Mouse (Mus musculus): ENCODE data around the gene Nemp2. TPM values are rescaled to one million over a fixed set of nuclear protein-coding genes. Genes with fewer than 3 reads are reported as not detected.

Nemp2 gene
- polyA plus RNA-seq (2021), result 6.6 TPM

DNA sequence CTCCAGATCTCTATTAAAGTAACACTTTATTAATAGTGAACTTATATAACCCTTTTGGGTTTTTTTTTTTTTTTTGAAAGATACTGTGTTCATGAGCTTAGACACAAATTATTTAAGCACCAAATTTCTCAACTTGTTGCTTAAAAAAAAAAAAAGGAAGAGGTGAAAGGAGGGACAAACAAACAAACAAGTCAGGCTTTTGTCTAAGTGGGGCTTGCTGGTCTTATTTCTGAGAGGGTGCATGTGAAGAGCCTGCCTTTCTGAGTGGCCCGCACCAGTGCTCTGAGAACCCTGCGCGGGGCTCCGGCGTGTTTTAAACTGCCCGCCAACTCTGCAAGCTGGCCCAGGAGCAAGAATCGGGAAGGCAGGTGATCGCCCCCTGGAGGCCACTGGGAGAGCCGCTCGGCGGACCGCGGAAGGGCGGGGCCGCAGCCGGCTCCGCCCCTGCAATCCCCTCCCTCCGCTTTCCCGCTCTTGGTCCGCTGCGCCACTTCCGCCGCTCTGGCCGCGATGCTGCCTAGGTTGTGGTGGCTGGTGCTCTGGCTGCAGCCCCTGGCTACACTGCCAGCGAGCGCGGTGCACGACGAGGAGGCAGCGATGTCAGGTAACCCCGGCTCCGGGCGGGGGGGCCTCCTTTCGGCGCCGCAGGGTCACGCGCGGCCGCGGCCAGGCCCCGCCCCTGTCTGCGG is at the start of gene Nemp2:
Nemp2 (plus strand) TSS at position 456 of the 689 bp plus-strand sequence.
- ChIA-PET POLR2A (interaction anchor here (1.2 kb wide), 2 partner anchors 33 to 131 kb away, joined by 4 to 6 read pairs; no protein-coding TSS in a partner anchor), CTCF (interaction anchor here (1.0 to 2.4 kb wide), 8 partner anchors 9 to 483 kb away, joined by 3 to 8 read pairs (median 3); no protein-coding TSS in a partner anchor)
- H3K27me3 ChIP-seq, result no peaks in the 10 kb centered on the region
- DNase-seq (ENCODE audit: low read depth, low spot score) (no peak), ATAC-seq (peak; percentile 92)
- in situ Hi-C loops (cut with MboI; ENCODE audit: low pct_unique_long_range_greater_than_20kb), result loop anchor here (5.0 to 10.0 kb wide), 2 partner anchors 133 to 486 kb away; no protein-coding TSS in a partner anchor
- TF ChIP-seq CTCF (IDR thresholded peaks at IDR 0.05), result peak; percentile 100

DNA sequence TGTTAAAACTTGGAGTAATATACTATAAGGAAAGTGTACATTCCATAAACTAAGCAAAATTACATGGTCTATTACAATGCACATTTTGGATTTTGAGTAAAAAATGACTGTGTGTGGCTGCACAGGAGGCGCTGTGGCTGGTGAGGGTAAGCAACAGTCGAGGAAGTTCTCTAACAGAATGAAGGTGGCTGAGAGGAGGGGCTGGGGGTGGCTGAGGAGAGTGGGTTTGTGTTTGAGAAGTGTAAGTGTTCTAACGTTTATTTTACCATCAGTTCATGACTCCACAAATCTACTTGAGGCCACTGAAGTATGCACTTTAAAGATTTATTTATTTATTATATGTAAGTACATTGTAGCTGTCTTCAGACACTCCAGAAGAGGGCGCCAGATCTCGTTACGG is 48.8 kb upstream of the Nemp2 start:
- ChIA-PET POLR2A (no interaction called here), CTCF (interaction anchor here (1.1 kb wide), 1 partner anchor 14 kb away, joined by 3 read pairs; no protein-coding TSS in a partner anchor)
- ATAC-seq, result no peak

DNA sequence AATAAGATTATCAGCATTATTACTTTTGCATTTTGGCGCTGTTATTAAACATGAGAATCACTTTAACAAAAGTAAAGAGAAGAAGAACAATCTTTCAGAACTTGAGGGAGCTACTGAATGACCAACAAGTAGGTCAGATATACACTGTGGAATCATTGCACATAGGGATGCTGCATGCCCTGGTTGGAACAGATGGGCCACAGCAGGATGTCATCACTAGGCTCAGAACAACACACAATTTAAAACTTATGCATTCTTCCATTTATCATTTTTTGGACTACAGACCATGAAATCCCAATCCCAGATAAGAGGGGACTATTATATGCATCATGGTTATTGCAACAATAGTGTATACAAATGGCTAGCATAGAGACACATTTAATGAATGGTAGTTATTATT is 47.6 kb upstream of the Nemp2 start:
- ATAC-seq (no peak), DNase-seq (ENCODE audit: low read depth, low spot score) (no peak)
- CTCF ChIA-PET, result no interaction called here
- TF ChIP-seq CTCF (IDR thresholded peaks at IDR 0.05), result no peak
- POLR2A ChIA-PET, result no interaction called here
- in situ Hi-C loops (cut with MboI; ENCODE audit: low pct_unique_long_range_greater_than_20kb), result no loop called here
- no peaks in the 10 kb centered on the region for H3K27me3 ChIP-seq

More for the DNA sequence above, 48.8 kb upstream of the Nemp2 start:
- H3K27me3 ChIP-seq, result no peaks in the 10 kb centered on the region
- no peak for TF ChIP-seq CTCF (IDR thresholded peaks at IDR 0.05)
- no peak for DNase-seq (ENCODE audit: low read depth, low spot score)
- in situ Hi-C loops (cut with MboI; ENCODE audit: low pct_unique_long_range_greater_than_20kb), result no loop called here

DNA sequence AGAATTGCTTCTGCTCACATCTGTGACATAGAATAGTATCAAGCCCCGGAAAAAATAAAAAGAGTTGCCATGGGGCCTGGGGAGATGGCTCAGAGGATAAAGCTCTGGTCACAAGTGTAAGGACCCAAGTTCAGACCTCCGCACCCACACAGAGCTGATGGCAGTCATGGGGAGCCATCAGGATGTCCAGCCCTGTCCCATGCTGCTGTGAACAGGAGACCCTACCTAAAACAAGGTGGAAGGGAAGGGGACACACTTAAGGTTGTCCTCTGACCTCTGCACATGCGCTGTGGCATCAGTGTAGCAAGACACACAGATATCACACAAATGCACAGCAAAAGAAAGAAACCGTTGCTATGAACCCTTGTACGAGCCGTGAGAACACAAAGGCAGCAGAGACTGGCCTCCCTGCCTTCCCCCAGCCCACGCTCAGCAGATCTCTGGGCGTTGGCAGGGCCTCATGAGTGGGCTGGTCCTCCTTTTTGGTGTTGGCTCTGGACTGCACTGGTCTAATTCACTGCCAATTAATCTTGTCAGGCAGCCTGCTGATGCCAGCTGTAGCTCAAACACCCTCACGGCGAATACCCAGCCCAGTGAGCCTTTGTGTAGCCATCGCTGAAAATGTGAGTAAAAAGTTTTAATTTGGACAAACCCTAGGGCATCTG is 33.4 kb upstream of the Nemp2 start:
- peak; percentile 35 for ATAC-seq
- no peaks in the 10 kb centered on the region for H3K27me3 ChIP-seq
- in situ Hi-C loops (cut with MboI; ENCODE audit: low pct_unique_long_range_greater_than_20kb), result no loop called here
- ChIA-PET CTCF (interaction anchor here (0.7 kb wide), 2 partner anchors 72 to 291 kb away, joined by 3 read pairs; no protein-coding TSS in a partner anchor), POLR2A (interaction anchor here (1.0 kb wide), 1 partner anchor 33 kb away, joined by 4 read pairs; the partner anchor contains the start of gene Nemp2)
- DNase-seq (ENCODE audit: low read depth, low spot score), result no peak
- no peak for TF ChIP-seq CTCF (IDR thresholded peaks at IDR 0.05)

DNA sequence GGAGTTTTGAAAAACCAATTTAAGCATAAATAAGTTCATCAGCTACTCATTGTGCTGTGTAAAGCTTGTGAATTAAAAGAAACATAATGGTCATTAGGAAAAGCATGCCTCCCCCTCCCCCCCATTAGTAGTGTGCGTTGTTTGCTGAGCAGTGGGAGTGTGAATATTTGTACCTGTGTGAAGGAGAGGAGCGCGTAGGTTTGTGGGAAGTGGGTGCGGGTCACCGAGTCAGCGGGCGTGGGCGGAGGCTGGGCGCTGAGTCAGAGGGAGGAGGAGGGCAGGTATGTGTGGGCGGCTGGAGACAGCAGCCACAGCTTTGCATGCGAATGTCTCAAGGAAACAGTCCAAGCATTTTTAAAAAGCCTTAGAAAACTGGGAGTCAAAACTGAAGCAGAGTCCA is 32.7 kb upstream of the Nemp2 start:
- in situ Hi-C loops (cut with MboI; ENCODE audit: low pct_unique_long_range_greater_than_20kb), result no loop called here
- ChIA-PET POLR2A (interaction anchor here (1.0 kb wide), 1 partner anchor 33 kb away, joined by 4 read pairs; the partner anchor contains the start of gene Nemp2), CTCF (interaction anchor here (0.7 kb wide), 2 partner anchors 73 to 291 kb away, joined by 3 read pairs; no protein-coding TSS in a partner anchor)
- no peak for DNase-seq (ENCODE audit: low read depth, low spot score)
- no peak for TF ChIP-seq CTCF (IDR thresholded peaks at IDR 0.05)
- ATAC-seq, result peak; percentile 77
- H3K27me3 ChIP-seq, result no peaks in the 10 kb centered on the region

DNA sequence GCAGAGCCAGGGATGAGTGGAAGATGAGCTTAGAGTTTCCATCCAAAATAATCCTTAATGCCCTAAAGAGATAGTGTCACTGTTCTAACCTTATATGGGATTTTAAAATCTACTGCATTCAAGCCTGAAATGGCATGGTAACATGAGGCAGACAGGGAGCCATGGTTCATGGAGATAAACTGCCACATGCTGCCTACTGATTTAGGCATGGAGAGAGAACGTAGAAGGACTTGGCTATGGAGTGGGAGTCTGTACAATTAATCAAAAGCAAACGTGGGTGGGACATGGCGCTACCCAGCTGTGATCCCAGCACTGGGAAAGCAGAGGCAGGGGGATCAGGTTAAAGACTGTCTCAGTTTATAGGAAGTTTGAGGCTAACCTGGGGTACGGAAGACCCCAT is 32.1 kb upstream of the Nemp2 start:
- in situ Hi-C loops (cut with MboI; ENCODE audit: low pct_unique_long_range_greater_than_20kb), result no loop called here
- ChIA-PET CTCF (no interaction called here), POLR2A (no interaction called here)
- no peaks in the 10 kb centered on the region for H3K27me3 ChIP-seq
- no peak for TF ChIP-seq CTCF (IDR thresholded peaks at IDR 0.05)
- ATAC-seq, result no peak
- no peak for DNase-seq (ENCODE audit: low read depth, low spot score)

DNA sequence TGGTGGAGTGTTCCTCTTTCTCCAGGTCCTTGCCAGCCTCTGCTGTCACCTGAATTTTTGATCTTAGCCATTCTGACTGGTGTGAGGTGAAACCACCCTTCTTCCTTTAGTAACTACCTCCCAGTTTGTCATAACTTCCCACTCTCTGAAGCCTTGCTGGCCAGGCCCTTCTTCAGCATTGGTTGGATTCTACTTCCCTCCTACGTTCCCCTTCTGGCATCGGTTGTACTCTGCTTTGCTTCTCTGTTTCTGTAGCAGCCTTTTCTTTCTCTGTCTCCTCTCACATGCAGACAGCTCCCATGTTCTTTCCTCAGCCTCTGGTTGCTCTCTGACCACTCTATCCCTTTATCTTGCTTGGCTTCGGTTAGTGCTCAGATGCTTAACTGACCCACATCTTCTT is 29.0 kb upstream of the Nemp2 start:
- ChIA-PET POLR2A (no interaction called here), CTCF (no interaction called here)
- H3K27me3 ChIP-seq, result no peaks in the 10 kb centered on the region
- no peak for DNase-seq (ENCODE audit: low read depth, low spot score)
- TF ChIP-seq CTCF (IDR thresholded peaks at IDR 0.05), result no peak
- in situ Hi-C loops (cut with MboI; ENCODE audit: low pct_unique_long_range_greater_than_20kb), result no loop called here
- no peak for ATAC-seq

DNA sequence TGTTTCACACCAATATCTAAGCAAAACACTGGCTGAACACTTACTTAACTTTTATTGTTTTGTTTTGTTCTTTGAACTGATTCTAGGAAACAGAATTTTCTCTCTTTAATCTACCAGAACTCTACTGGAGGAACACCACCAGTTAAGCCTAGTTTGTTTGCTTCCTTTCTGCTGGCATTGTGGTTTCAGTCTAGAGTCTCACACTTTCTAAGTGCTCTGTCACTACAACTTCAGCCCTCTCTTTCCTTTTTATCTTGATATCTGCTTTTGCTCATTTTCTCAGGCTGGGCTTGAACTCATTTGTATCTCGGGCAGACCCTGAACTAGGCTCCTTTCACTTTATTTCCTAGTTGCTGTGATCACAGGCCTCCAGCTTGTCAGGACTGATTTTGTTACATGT is 22.8 kb upstream of the Nemp2 start:
- CTCF ChIA-PET, result no interaction called here
- TF ChIP-seq CTCF (IDR thresholded peaks at IDR 0.05), result no peak
- H3K27me3 ChIP-seq, result no peaks in the 10 kb centered on the region
- DNase-seq (ENCODE audit: low read depth, low spot score), result no peak
- POLR2A ChIA-PET, result no interaction called here
- ATAC-seq, result no peak
- in situ Hi-C loops (cut with MboI; ENCODE audit: low pct_unique_long_range_greater_than_20kb), result no loop called here

DNA sequence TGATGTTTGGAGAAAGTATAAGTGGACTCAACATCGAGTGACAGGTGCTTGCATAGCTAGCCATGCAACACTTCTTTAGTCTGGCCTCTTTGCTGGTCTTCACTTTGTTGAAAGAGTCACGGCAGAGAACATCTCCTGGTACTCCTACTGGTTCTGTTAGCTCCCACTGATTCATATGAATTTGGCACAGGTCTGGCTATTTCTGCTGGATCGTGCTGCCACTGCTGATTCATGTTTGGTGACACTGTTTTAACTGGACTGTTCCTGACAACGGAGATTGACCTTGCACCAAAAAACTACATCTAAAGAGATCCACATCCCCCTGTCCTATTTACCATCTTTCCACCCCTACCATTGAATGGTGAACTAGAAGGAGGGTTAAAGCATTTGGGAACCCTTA is 22.0 kb upstream of the Nemp2 start:
- POLR2A ChIA-PET, result no interaction called here
- in situ Hi-C loops (cut with MboI; ENCODE audit: low pct_unique_long_range_greater_than_20kb), result no loop called here

DNA sequence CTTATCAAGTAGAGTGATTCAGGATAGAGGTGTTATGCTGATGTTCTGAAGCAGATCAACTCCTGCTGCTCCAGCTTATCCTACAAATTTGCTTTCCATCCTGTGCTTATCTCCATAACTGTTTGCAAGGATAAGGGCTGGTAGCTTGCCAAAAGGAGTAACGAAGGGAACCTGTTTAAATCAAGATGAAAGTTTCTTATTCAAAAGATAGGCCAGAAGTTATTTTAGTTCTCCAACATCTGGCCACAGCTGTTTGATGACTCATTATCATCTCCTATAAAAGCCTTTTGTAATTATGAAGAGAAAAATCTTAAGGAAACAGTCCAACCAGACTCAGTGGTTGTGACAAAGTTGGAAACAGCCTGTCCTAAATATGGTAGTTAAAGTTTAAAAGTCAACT is 12.3 kb upstream of the Nemp2 start:
- TF ChIP-seq CTCF (IDR thresholded peaks at IDR 0.05), result no peak
- DNase-seq (ENCODE audit: low read depth, low spot score), result no peak
- ATAC-seq, result no peak
- in situ Hi-C loops (cut with MboI; ENCODE audit: low pct_unique_long_range_greater_than_20kb), result loop anchor here (5.0 kb wide), 1 partner anchor 51 kb away; no protein-coding TSS in a partner anchor
- CTCF ChIA-PET, result interaction anchor here (1.1 to 2.1 kb wide), 2 partner anchors 12 to 13 kb away, joined by 3 to 8 read pairs; partner anchors contain the start of gene Nemp2
- no peaks in the 10 kb centered on the region for H3K27me3 ChIP-seq
- POLR2A ChIA-PET, result no interaction called here

More for the DNA sequence above, 22.0 kb upstream of the Nemp2 start:
- H3K27me3 ChIP-seq, result no peaks in the 10 kb centered on the region
- no peak for TF ChIP-seq CTCF (IDR thresholded peaks at IDR 0.05)
- CTCF ChIA-PET, result no interaction called here
- ATAC-seq, result no peak
- no peak for DNase-seq (ENCODE audit: low read depth, low spot score)

DNA sequence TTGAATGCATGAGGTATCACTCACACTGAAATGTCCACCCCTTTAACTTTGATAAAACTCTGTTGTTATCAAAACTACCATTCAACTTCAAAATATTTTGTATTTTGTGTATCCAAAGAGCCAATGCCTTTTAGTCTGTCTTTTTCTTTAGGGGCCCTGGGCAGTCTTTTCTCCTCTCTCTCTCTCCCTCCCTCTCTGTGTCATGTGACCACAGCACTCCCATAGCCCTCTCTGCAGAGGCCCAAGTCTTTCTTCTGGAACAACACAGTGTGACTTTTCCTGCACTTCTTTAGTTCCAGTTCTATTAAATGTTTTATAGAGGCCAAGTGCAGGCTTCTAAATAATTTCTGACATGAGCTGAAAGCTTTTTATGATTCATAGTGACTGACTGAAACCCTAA is 10.1 kb upstream of the Nemp2 start:
- ChIA-PET POLR2A (no interaction called here), CTCF (no interaction called here)
- DNase-seq (ENCODE audit: low read depth, low spot score), result no peak
- ATAC-seq, result no peak
- H3K27me3 ChIP-seq, result no peaks in the 10 kb centered on the region
- in situ Hi-C loops (cut with MboI; ENCODE audit: low pct_unique_long_range_greater_than_20kb), result loop anchor here (10.0 kb wide), 1 partner anchor 316 kb away; no protein-coding TSS in a partner anchor
- TF ChIP-seq CTCF (IDR thresholded peaks at IDR 0.05), result no peak

Measured in Patski (cell line).